Mouse (Mus musculus) lung, embryonic 14.5 days (tissue): ENCODE data around the gene Nhsl1. TPM values are rescaled to one million over a fixed set of nuclear protein-coding genes. Genes with fewer than 3 reads are reported as not detected.
A peak's percentile ranks its signal among the peaks of the same experiment; 100 is the strongest.

Experiments
- ATAC-seq: fragments of 200-750 bp; cut with Nextera tagmentation; 2 replicates; pipeline ENCODE4 v1.8.0; 2017; ENCODE audit warnings: mild to moderate bottlenecking, moderate TSS enrichment, moderate library complexity; ENCODE audit not compliant: insufficient read depth
- DNase-seq: peaks from one replicate; pipeline ENCODE4 v3.0.0-alpha.2; 2015
- H3K27ac ChIP-seq: fragments of 300-500 bp; sonication (generic); 2 replicates; pipeline ENCODE4 v1.5.1; 2014; ENCODE audit warnings: low read depth, mild to moderate bottlenecking, moderate library complexity
- H3K27me3 ChIP-seq: fragments of 300-500 bp; sonication (generic); 2 replicates; pipeline ENCODE4 v1.6.1; 2014; ENCODE audit warnings: low read length, control low read depth; ENCODE audit not compliant: insufficient read depth
- H3K36me3 ChIP-seq: fragments of 300-500 bp; sonication (generic); 2 replicates; pipeline ENCODE4 v1.6.1; 2014; ENCODE audit warnings: control low read depth; ENCODE audit not compliant: insufficient read depth
- H3K4me1 ChIP-seq: fragments of 300-500 bp; sonication (generic); 2 replicates; pipeline ENCODE4 v1.6.1; 2014; ENCODE audit warnings: antibody characterized with exemption, control low read depth; ENCODE audit not compliant: insufficient read depth
- H3K4me2 ChIP-seq: fragments of 300-500 bp; sonication (generic); 2 replicates; pipeline ENCODE4 v1.6.1; 2014; ENCODE audit warnings: mild to moderate bottlenecking
- H3K4me3 ChIP-seq: fragments of 300-500 bp; sonication (generic); 2 replicates; pipeline ENCODE4 v1.5.1; 2014; ENCODE audit warnings: low read depth, low read length
- H3K9ac ChIP-seq: fragments of 300-500 bp; sonication (generic); 2 replicates; pipeline ENCODE4 v1.6.1; 2014
- H3K9me3 ChIP-seq: fragments of 300-500 bp; sonication (generic); 2 replicates; pipeline ENCODE4 v1.6.1; 2016; ENCODE audit warnings: low read depth, low read length, control low read depth
- CTCF ChIP-seq: IDR thresholded peaks from 2 replicates; pipeline ENCODE4 v1.5.1; 2016; ENCODE audit warnings: antibody characterized with exemption, low read depth
- WGBS: fragments of 180-500 bp; shearing (Covaris S2); extraction: QIAGEN DNeasy Blood & Tissue Kit; methylation state at CpG from one replicate; pipeline ENCODE4 v1.1.7; 2014; 5-methylcytosine and 5-hydroxymethylcytosine counted together
- polyA plus RNA-seq: library from polyadenylated mRNA; unstranded; fragments of >200 nt; fragmentation: Nextera tagmentation; extraction: Ambion mirVana; gene quantifications from 2 replicates; pipeline ENCODE4 v1.2.1, GENCODE M21; 2014

Nhsl1 gene
- polyA plus RNA-seq, 1 experiment from 2014 or later = 5.5 TPM

GRCm38 (mm10) chr10:18393740-18394139 lies 75.0 kb downstream of the Nhsl1 start:
- DNase-seq (peak; percentile 50), ATAC-seq (no peak; the same call in 1 of the 2 replicates)
- peak; percentile 61 for TF ChIP-seq CTCF

GRCm38 (mm10) chr10:18394270-18394669 lies 75.5 kb downstream of the Nhsl1 start:
- no peaks in the 10 kb centered on the region for H3K9me3 ChIP-seq
- H3K4me2 ChIP-seq = no peak overlapping the region
- no peaks in the 10 kb centered on the region for H3K4me1 ChIP-seq
- H3K9ac ChIP-seq = no peak overlapping the region
- ATAC-seq (no peak), DNase-seq (no peak)
- WGBS = 83% methylated on average over 7 of the region's 7 CpGs
- H3K4me3 ChIP-seq = no peak overlapping the region
- no peak overlapping the region for H3K27ac ChIP-seq
- H3K27me3 ChIP-seq = no peaks in the 10 kb centered on the region
- no peaks in the 10 kb centered on the region for H3K36me3 ChIP-seq
- no peak for TF ChIP-seq CTCF

More at GRCm38 (mm10) chr10:18393740-18394139, 75.0 kb downstream of the Nhsl1 start:
- no peak overlapping the region for H3K4me2 ChIP-seq
- no peaks in the 10 kb centered on the region for H3K4me1 ChIP-seq
- no peak overlapping the region for H3K27ac ChIP-seq
- H3K9me3 ChIP-seq = no peaks in the 10 kb centered on the region
- 40% methylated on average over 3 of the region's 3 CpGs for WGBS
- H3K27me3 ChIP-seq = no peaks in the 10 kb centered on the region
- no peak overlapping the region for H3K9ac ChIP-seq
- H3K36me3 ChIP-seq = no peaks in the 10 kb centered on the region
- no peak overlapping the region for H3K4me3 ChIP-seq

GRCm38 (mm10) chr10:18400089-18400644 lies 81.4 kb downstream of the Nhsl1 start:
- no peaks in the 10 kb centered on the region for H3K27me3 ChIP-seq
- no peaks in the 10 kb centered on the region for H3K9me3 ChIP-seq
- H3K9ac ChIP-seq = no peak overlapping the region
- no peak overlapping the region for H3K4me3 ChIP-seq
- no peaks in the 10 kb centered on the region for H3K36me3 ChIP-seq
- H3K27ac ChIP-seq = no peak overlapping the region
- H3K4me1 ChIP-seq = no peaks in the 10 kb centered on the region
- TF ChIP-seq CTCF = no peak
- no peak overlapping the region for H3K4me2 ChIP-seq
- WGBS = 63% methylated on average over 7 of the region's 7 CpGs
- DNase-seq = no peak
- no peak; the same call in 1 of the 2 replicates for ATAC-seq

- H3K4me3 ChIP-seq = no peak overlapping the region
- H3K4me1 ChIP-seq = no peaks in the 10 kb centered on the region
- no peak overlapping the region for H3K9ac ChIP-seq
- no peaks in the 10 kb centered on the region for H3K9me3 ChIP-seq
- ATAC-seq (no peak), DNase-seq (no peak)
- H3K27ac ChIP-seq = no peak overlapping the region
- H3K27me3 ChIP-seq = no peaks in the 10 kb centered on the region
- no peaks in the 10 kb centered on the region for H3K36me3 ChIP-seq
- no peak overlapping the region for H3K4me2 ChIP-seq
- 61% methylated on average over 8 of the region's 8 CpGs for WGBS
- no peak for TF ChIP-seq CTCF
Measured at GRCm38 (mm10) chr10:18400998-18401397, 82.2 kb downstream of the Nhsl1 start.

- 80% methylated on average over 2 of the region's 2 CpGs for WGBS
- ATAC-seq (no peak), DNase-seq (no peak)
- Histone ChIP-seq H3K9ac (no peak overlapping the region), H3K27ac (no peak overlapping the region), H3K36me3 (no peaks in the 10 kb centered on the region), H3K9me3 (no peaks in the 10 kb centered on the region), H3K4me2 (no peak overlapping the region), H3K27me3 (no peaks in the 10 kb centered on the region), H3K4me3 (no peak overlapping the region), H3K4me1 (0 out of 2 replicates have a peak, but pooled peaks cover 2% of the 10 kb centered on the region)
- no peak for TF ChIP-seq CTCF
Measured at GRCm38 (mm10) chr10:18403992-18404391, 85.2 kb downstream of the Nhsl1 start.

- H3K27ac ChIP-seq = no peak overlapping the region
- peaks cover 9% of the 10 kb centered on the region for H3K4me1 ChIP-seq
- no peak overlapping the region for H3K9ac ChIP-seq
- no peaks in the 10 kb centered on the region for H3K27me3 ChIP-seq
- DNase-seq (no peak), ATAC-seq (no peak)
- H3K4me2 ChIP-seq = no peak overlapping the region
- H3K36me3 ChIP-seq = no peaks in the 10 kb centered on the region
- 61% methylated on average over 5 of the region's 5 CpGs for WGBS
- H3K9me3 ChIP-seq = no peaks in the 10 kb centered on the region
- no peak for TF ChIP-seq CTCF
- H3K4me3 ChIP-seq = no peak overlapping the region
Measured at GRCm38 (mm10) chr10:18404679-18405078, 85.9 kb downstream of the Nhsl1 start.

- under 1% methylated on average over 21 of the region's 21 CpGs for WGBS
Measured at GRCm38 (mm10) chr10:18407062-18407830, 88.5 kb downstream of the Nhsl1 start.

More at GRCm38 (mm10) chr10:18407062-18407830, 88.5 kb downstream of the Nhsl1 start:
- Histone ChIP-seq H3K4me3 (peak overlapping the region; percentile 48), H3K4me2 (peak overlapping the region; percentile 86), H3K9ac (peak overlapping the region; percentile 65), H3K27me3 (no peaks in the 10 kb centered on the region), H3K9me3 (no peaks in the 10 kb centered on the region), H3K4me1 (peaks cover 13% of the 10 kb centered on the region), H3K27ac (peak overlapping the region; percentile 77), H3K36me3 (no peaks in the 10 kb centered on the region)
- no peak for TF ChIP-seq CTCF
- peak; percentile 97 for ATAC-seq
- DNase-seq = peak; percentile 90
